Mouse (Mus musculus) gastrocnemius, postnatal 14 days (tissue): ENCODE data around the gene Gcnt2. TPM values are rescaled to one million over a fixed set of nuclear protein-coding genes. Genes with fewer than 3 reads are reported as not detected.
"Not testable (repeated sequence)": the region's sequence is repeated elsewhere in the genome, so short reads cannot be mapped to it uniquely, and the experiment has no call there.

Source experiments
- DNase-seq: peaks from one replicate; pipeline ENCODE4 v3.0.0; 2021; ENCODE audit warnings: mixed read lengths
- intact Hi-C: fragments of 180-260 bp; cut with DNase I; formaldehyde crosslinking; loops from one replicate; pipeline ENCODE4 v1.15.1; 2025; ENCODE audit warnings: low total_unique reads
- total RNA-seq, 2 experiments: library from RNA; stranded (reverse); gene quantifications; 2 replicates each; pipeline ENCODE4 v1.2.3; 2021

Gcnt2 gene
- total RNA-seq, 2 experiments from 2014 or later: 3.9 to 5.8 TPM

DNA sequence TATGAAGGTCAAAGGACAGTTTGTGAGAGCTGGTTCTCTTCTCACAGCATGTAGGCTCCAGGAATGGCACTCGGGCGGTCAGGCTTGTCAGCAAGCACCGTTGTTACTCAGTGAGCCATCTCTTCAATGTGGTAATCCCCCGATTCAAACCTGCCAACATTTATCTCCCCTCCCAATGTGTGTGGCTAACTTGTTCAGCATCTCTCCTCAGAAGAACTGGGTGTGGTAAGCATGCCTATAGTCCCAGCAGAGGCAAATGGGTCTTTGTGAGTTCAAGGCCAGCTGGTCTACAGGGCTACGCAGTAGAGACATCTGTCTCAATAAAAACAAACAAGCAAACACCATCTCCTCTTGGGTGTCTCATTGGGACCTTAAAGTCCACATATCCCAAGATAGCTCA is 113.4 kb downstream of the Gcnt2 start:
- no peak for DNase-seq
- intact Hi-C loops: no loop called here

DNA sequence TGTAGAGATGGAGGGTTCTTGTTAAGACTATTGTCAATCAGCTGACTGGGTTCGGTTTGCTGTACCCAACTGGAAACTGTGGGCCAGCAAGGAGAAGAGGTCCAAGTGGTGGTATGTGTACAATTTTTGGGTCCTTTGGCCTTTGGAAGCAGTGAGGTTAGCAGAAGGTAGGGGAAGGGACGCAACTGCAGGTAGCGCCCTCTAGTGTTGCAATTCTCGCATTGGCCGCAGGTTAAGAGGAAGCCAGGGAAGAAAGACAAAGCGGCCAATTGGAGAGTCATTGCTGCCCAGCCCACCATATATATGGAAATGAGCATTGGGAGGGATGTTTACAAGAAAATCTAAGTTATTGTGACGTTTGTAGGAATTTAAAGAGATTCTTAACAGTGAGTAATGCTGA is 118.1 kb downstream of the Gcnt2 start:
- intact Hi-C loops: no loop called here
- peak; percentile 37 for DNase-seq

GRCm38 (mm10) chr13:40978652-40979051 is 119.1 kb downstream of the Gcnt2 start:
- intact Hi-C loops: no loop called here
- DNase-seq: no peak

GRCm38 (mm10) chr13:40979321-40979720 is 119.8 kb downstream of the Gcnt2 start:
- intact Hi-C loops: no loop called here
- DNase-seq: no peak

DNA sequence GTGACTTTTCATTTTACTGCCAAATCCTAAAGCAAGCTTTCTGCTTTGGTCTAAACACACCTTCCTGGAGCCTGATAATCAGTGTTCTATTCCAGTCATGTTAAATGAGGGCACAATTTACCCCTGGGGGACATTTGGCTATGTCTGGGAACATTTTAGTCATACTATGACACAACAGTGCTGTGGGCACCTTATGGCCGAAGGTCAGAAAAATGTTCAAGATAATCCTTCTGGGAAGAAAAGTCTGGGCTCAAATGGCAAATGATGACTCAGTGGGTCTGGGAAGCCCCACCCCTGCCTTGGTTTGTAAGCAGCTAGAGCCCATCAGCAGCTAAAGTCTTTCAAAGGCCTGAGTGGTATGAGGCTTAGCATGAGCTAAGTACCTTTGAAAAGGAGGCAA is 123.2 kb downstream of the Gcnt2 start:
- intact Hi-C loops: no loop called here
- no peak for DNase-seq

DNA sequence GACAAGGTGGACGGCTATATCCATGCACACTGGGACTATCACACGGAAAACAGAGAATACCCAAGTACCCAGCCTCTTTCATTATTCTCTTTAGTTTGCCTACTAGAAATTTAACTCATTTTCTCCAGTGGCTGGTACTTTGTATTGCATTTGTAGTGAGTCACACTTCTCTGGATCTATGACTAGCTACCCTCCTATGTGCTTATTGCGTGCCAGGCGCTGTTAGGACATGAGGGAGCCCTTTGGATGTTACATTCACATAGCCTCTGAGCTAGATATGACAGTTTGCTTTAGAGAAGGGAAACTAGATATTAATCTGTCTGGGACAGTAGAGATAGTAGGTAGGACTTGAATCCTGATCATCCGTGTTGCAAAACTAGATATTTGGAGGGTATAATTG is 126.5 kb downstream of the Gcnt2 start:
- DNase-seq: no peak
- intact Hi-C loops: no loop called here

- intact Hi-C loops, DNase-seq: not testable (repeated sequence)
These were observed 128.2 kb downstream of the Gcnt2 start for GRCm38 (mm10) chr13:40987608-40988303.

DNA sequence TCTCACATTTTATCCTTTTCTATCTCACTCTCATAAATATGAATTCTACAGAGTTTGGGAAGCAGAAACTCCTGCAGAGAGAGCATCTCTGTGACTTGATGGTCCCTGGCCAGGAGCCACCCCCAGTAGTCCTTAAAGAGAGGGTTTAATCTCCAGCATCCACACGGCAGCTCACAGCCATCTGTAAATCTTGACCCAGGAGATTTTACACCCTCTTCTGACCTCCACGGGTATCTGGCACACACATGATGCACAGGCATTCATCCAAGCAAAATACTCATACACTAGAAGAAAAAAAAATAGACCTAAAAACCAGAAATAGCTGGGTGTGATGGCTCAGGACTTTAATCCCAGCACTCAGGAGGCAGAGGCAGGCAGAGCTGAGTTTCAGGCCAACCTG is 128.9 kb downstream of the Gcnt2 start:
- intact Hi-C loops: no loop called here
- DNase-seq: no peak

- no peak for DNase-seq
- intact Hi-C loops: no loop called here
These were observed 135.1 kb downstream of the Gcnt2 start for GRCm38 (mm10) chr13:40994487-40995263.

DNA sequence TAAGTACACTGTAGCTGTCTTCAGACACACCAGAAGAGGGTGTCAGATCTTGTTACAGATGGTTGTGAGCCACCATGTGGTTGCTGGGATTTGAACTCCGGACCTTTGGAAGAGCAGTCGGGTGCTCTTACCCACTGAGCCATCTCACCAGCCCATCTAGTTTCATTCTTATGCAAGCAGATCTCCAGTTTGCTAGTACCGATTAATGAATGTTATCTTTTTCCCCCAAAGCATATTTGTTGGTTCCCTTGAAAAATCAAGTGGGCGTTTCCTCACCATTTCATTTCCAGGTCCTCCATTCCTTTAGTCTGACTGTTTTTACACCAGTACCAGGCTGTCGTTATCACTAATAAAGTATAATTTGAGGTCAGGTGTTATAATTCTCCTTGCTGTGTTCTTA is 139.0 kb downstream of the Gcnt2 start:
- intact Hi-C loops, DNase-seq: not testable (repeated sequence)

- peak; percentile 41 for DNase-seq
- intact Hi-C loops: no loop called here
These were observed 140.8 kb downstream of the Gcnt2 start for GRCm38 (mm10) chr13:41000140-41000925.

- intact Hi-C loops: no loop called here
- peak; percentile 92 for DNase-seq
These were observed 141.5 kb downstream of the Gcnt2 start, which contains the start of gene Pak1ip1 for GRCm38 (mm10) chr13:41000926-41001639. Gene Pak1ip1 (plus strand): TSS chr13:41001023.

GRCm38 (mm10) chr13:41002001-41002400 is 142.4 kb downstream of the Gcnt2 start:
- intact Hi-C loops: no loop called here
- no peak for DNase-seq

DNA sequence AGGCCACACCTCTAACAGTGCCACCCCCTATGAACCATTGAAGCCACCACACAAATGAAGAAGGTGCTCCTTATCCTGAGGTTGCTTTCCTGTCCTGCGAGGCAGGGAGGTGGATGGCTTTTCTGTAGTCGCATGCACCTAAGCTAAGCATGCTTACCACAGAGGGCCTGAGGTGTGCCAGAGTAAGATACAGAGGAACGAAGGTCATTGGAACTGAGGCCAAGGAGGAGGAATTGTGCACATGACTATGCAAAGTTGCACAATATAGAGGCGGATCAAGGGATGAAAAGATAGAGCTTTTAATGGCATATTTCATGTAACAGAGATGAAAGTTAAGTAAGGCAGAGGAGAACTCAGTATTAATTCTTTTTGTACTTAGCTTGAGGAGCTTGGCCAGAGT is 146.7 kb downstream of the Gcnt2 start:
- intact Hi-C loops: no loop called here
- no peak for DNase-seq

DNA sequence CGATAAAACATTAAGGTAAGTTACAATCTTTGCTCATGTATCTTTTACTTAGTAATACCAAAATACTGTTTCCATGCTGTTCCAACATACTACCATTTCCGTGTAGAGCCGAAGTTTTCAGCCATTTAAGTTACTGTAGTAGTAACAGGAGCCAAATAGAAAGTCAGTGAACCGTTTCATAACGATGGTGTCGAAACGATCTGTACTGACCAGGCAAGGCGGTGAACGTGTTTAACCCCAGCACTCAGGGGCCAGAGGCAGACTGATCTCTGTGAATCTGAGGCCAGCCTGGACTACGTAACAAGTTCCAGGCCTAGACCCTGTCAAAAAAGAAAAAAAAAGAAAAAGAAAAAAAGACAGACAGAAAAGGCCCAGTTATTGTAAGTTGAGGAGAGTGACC is 148.7 kb downstream of the Gcnt2 start:
- intact Hi-C loops: no loop called here

GRCm38 (mm10) chr13:41008946-41009345 is 149.4 kb downstream of the Gcnt2 start:
- DNase-seq: no peak
- intact Hi-C loops: no loop called here

More for the DNA sequence above, 148.7 kb downstream of the Gcnt2 start:
- no peak for DNase-seq
